Mouse (Mus musculus) cerebellum, adult 2 months (tissue): ENCODE measurements around the gene Cldn12.

Experiments used
- CTCF ChIP-seq: fragments of 200-500 bp; IDR thresholded peaks from 2 replicates; pipeline ENCODE4 v1.5.1; 2011; ENCODE audit warnings: low read depth, mild to moderate bottlenecking, control low read depth, low read length, moderate library complexity, borderline replicate concordance; ENCODE audit not compliant: insufficient read depth
- POLR2A ChIP-seq: fragments of 200-500 bp; IDR thresholded peaks from 2 replicates; pipeline ENCODE4 v1.6.1; 2011; ENCODE audit warnings: low read length, control low read depth, borderline replicate concordance; ENCODE audit not compliant: insufficient read depth

- no peak for TF ChIP-seq CTCF
- TF ChIP-seq POLR2A: no peak
Measured at GRCm38 (mm10) chr5:5492163-5492562, 22.6 kb downstream of the Cldn12 start.
